In the genomic region with DNA sequence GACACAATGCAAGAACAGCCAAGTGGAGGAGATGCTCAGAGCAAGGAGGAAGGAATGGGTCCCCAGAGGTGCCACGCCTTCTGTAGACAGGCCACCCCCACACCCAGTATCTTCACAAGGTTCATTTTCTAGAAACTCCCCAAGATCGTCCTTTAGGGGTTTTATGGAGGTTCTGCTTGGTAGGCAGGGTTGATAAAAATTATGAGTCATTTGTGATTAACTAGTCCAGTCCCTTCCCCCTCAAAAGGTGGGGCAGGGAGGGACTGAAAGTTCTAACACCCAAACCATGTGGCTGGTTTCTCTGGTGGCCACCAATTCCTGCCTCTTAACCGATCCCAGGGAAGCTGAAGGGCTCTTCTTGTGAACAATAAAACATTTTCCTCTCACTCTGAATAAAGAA, we compare ENCODE assay signal across 1 mouse cellular context.
A peak's percentile ranks its signal among the peaks of the same experiment; 100 is the strongest.
TF ChIP-seq lines count a peak whose summit lies in the region.

No protein-coding gene starts in this region.

TF ChIP-seq in MEL, 35 proteins besides CTCF, POLR2A, EP300 and RAD21 (continued from another document):
- peak; percentile 34; the same call in 1 of the 2 replicates for TF ChIP-seq TAL1 (IDR thresholded peaks at IDR 0.05; ENCODE audit: low read length)
- no peak for TF ChIP-seq UBTF (IDR thresholded peaks at IDR 0.05; ENCODE audit: borderline replicate concordance, insufficient read depth, low read depth, low read length)
- peak; percentile 87 for TF ChIP-seq MXI1 (IDR thresholded peaks at IDR 0.05; ENCODE audit: low read depth, low read length)
- TF ChIP-seq MEF2A (IDR thresholded peaks at IDR 0.05; ENCODE audit: extremely low read depth, insufficient replicate concordance, low read depth, low read length, poor library complexity, severe bottlenecking) = no peak
- peak; percentile 89 for TF ChIP-seq MAX (IDR thresholded peaks at IDR 0.05; ENCODE audit: low read length)
